Mouse (Mus musculus): ENCODE measurements around the gene Hepacam.
A peak's percentile ranks its signal among the peaks of the same experiment; 100 is the strongest.

Hepacam gene

GRCm38 (mm10) chr9:37367301-37368080 is at the start of gene Hepacam:
Hepacam (plus strand) TSS chr9:37367351.
- no peak for DNase-seq (ENCODE audit: low spot score)

GRCm38 (mm10) chr9:37329456-37329855 is 37.7 kb upstream of the Hepacam start:
- peak; percentile 69 for DNase-seq (ENCODE audit: low spot score)

GRCm38 (mm10) chr9:37345406-37345805 is 21.7 kb upstream of the Hepacam start:
- DNase-seq (ENCODE audit: low spot score), result no peak

- peak; percentile 5 for DNase-seq (ENCODE audit: low spot score)
Observed at GRCm38 (mm10) chr9:37347184-37347987, 19.8 kb upstream of the Hepacam start.

GRCm38 (mm10) chr9:37347988-37348642 is 19.0 kb upstream of the Hepacam start, which contains the start of gene Ccdc15:
Ccdc15 (minus strand) TSS chr9:37348432.
- DNase-seq (ENCODE audit: low spot score), result peak; percentile 98

- DNase-seq (ENCODE audit: low spot score), result no peak
Observed at GRCm38 (mm10) chr9:37349050-37349449, 18.1 kb upstream of the Hepacam start.

GRCm38 (mm10) chr9:37351266-37351665 is 15.9 kb upstream of the Hepacam start:
- DNase-seq (ENCODE audit: low spot score), result no peak

GRCm38 (mm10) chr9:37354485-37354884 is 12.7 kb upstream of the Hepacam start:
- no peak for DNase-seq (ENCODE audit: low spot score)

GRCm38 (mm10) chr9:37358713-37359330 is 8.3 kb upstream of the Hepacam start:
- DNase-seq (ENCODE audit: low spot score), result no peak

GRCm38 (mm10) chr9:37359331-37360220 is 7.6 kb upstream of the Hepacam start:
- DNase-seq (ENCODE audit: low spot score), result no peak

GRCm38 (mm10) chr9:37362084-37362483 is 5.1 kb upstream of the Hepacam start:
- no peak for DNase-seq (ENCODE audit: low spot score)

- DNase-seq (ENCODE audit: low spot score), result no peak
Observed at GRCm38 (mm10) chr9:37362881-37363280, 4.3 kb upstream of the Hepacam start.

GRCm38 (mm10) chr9:37363551-37363950 is 3.6 kb upstream of the Hepacam start:
- DNase-seq (ENCODE audit: low spot score), result no peak

GRCm38 (mm10) chr9:37364392-37364791 is 2.8 kb upstream of the Hepacam start:
- no peak for DNase-seq (ENCODE audit: low spot score)

GRCm38 (mm10) chr9:37365706-37366105 is 1.4 kb upstream of the Hepacam start:
- DNase-seq (ENCODE audit: low spot score), result no peak

GRCm38 (mm10) chr9:37368081-37368830 is 1.1 kb downstream of the Hepacam start:
- DNase-seq (ENCODE audit: low spot score), result no peak

GRCm38 (mm10) chr9:37368860-37369259 is 1.7 kb downstream of the Hepacam start:
- DNase-seq (ENCODE audit: low spot score), result no peak

GRCm38 (mm10) chr9:37371232-37371801 is 4.2 kb downstream of the Hepacam start:
- DNase-seq (ENCODE audit: low spot score), result peak; percentile 20

GRCm38 (mm10) chr9:37375718-37376117 is 8.6 kb downstream of the Hepacam start:
- DNase-seq (ENCODE audit: low spot score), result peak; percentile 39

- no peak for DNase-seq (ENCODE audit: low spot score)
Observed at GRCm38 (mm10) chr9:37383161-37383560, 16.0 kb downstream of the Hepacam start.

Data from adipocyte (in vitro differentiated cells).